Mouse (Mus musculus): Measurements from ENCODE around the gene Cacng3.

- TF ChIP-seq POLR2A (IDR thresholded peaks at IDR 0.05; ENCODE audit: extremely low read depth, insufficient read depth, low read length) (no peak), CTCF (IDR thresholded peaks at IDR 0.05; ENCODE audit: extremely low read depth, insufficient read depth, low read length) (no peak)
Measured at GRCm38 (mm10) chr7:122740663-122741062, 70.4 kb downstream of the Cacng3 start.

Data from cortical plate, adult 2 months (tissue).